Mouse (Mus musculus) liver, embryonic 14.5 days (tissue): ENCODE measurements around the gene Ptbp3.

Experiments
- CTCF ChIP-seq: IDR thresholded peaks from 2 replicates; pipeline ENCODE4 v1.5.1; 2016; ENCODE audit warnings: antibody characterized with exemption, low read depth, control low read depth
- EP300 ChIP-seq: IDR thresholded peaks from 2 replicates; pipeline ENCODE4 v1.6.1; 2016; ENCODE audit warnings: antibody characterized with exemption, low read depth

- TF ChIP-seq CTCF (no peak), EP300 (no peak)
Measured at GRCm38 (mm10) chr4:59564128-59564527, 15.0 kb upstream of the Ptbp3 start.
